Mouse (Mus musculus) right cerebral cortex, postnatal 14 days (tissue): Measurements from ENCODE around the gene Fam122b.
"Not testable (repeated sequence)": the region's sequence is repeated elsewhere in the genome, so short reads cannot be mapped to it uniquely, and the experiment has no call there.

Experiments used
- DNase-seq: peaks from one replicate; pipeline ENCODE4 v3.0.0; 2022

The Fam122b gene

GRCm38 (mm10) chrX:53269289-53270062 lies at the start of gene Fam122b:
Gene Fam122b, minus strand, starts transcription at chrX:53269805.
- DNase-seq, result peak; percentile 90

DNA sequence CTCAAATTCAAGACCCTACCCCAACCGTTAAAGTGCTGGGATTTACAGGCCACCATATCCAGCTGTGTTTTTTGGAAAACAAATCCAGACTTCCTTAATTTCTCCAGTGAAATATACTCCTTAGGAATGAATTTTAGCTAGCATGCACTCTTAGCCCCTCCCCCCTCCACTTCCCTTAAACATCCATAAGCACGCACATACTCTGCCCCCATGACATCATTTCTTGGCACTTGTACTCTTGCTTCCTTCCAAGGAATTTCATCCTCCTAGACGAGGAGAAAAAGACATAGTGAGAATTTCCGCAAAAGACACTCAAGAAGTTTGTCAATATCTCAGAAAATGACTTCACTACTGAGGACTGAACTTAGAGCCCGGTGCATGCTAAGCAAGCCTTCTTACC lies 18.3 kb upstream of the Fam122b start:
- DNase-seq, result no peak

- no peak for DNase-seq
Observed at GRCm38 (mm10) chrX:53273124-53273523, 3.5 kb upstream of the Fam122b start, which contains the start of gene Fam122c. Gene Fam122c, plus strand, starts transcription at chrX:53273424.

DNA sequence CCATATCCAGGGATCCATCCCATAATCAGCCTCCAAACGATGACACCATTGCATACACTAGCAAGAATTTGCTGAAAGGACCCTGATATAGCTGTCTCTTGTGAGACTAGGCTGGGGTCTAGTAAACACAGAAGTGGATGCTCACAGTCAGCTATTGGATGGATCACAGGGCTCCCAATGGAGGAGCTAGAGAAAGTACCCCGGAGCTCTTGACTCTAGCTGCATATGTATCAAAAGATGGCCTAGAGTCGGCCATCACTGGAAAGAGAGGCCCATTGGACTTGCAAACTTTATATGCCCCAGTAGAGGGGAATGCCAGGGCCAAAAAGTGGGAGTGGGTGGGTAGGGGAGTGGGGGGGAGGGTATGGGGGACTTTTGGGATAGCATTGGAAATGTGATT lies 2.0 kb upstream of the Fam122b start:
- not testable (repeated sequence) for DNase-seq

GRCm38 (mm10) chrX:53270063-53270432 lies 443 bp upstream of the Fam122b start:
- no peak for DNase-seq

GRCm38 (mm10) chrX:53268856-53269255 lies 749 bp downstream of the Fam122b start:
- peak; percentile 17 for DNase-seq

GRCm38 (mm10) chrX:53266186-53266585 lies 3.4 kb downstream of the Fam122b start:
- no peak for DNase-seq

GRCm38 (mm10) chrX:53255195-53255594 lies 14.4 kb downstream of the Fam122b start:
- no peak for DNase-seq

DNA sequence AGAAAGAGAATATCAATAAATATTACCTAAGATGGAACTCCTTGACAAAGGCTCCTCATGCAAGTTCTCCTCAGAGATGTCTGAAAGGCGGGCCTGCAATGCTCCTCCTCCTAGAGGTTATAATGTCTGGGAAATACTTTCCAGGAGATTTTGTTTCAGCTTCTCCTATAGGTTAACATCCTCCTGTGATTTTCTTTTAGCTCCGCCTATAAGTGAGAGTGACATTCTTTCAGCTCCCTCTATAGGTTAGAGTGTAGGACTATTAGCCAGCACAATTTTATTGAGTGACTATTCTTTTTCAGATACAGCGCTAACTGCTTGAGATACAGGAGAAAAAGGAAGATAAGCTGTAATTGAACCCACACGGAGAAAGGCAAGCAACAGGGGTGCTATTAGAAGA lies 29.6 kb downstream of the Fam122b start, which contains the start of gene Plac1:
Plac1 (minus strand) TSS at position 101 of the 400 bp plus-strand sequence.
- no peak for DNase-seq

- DNase-seq, result no peak
Observed at GRCm38 (mm10) chrX:53237971-53238370, 31.6 kb downstream of the Fam122b start.

GRCm38 (mm10) chrX:53236404-53236803 lies 33.2 kb downstream of the Fam122b start:
- DNase-seq, result no peak

- DNase-seq, result no peak
Observed at GRCm38 (mm10) chrX:53233689-53234088, 35.9 kb downstream of the Fam122b start.

DNA sequence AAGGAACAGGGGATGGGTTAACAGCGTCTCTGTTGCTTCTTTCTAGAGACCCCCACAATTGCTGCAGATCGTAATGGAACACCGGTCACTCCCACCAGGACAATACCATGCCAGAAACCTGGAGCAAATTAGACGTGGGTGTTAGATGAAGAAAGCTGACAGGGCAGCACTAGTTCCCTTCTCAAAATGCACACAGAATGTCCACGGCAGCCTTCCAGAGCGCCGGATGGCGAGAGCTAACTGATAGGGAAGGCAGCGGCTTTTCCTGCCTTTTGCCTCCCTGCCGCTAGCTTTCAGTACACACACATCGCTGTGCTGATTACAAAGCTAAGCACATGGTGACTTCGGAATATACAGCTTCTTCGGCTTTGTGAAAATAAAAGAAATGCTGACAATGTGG lies 37.6 kb downstream of the Fam122b start:
- no peak for DNase-seq

GRCm38 (mm10) chrX:53224353-53224944 lies 45.2 kb downstream of the Fam122b start:
- no peak for DNase-seq

GRCm38 (mm10) chrX:53220855-53221254 lies 48.8 kb downstream of the Fam122b start:
- DNase-seq, result no peak

- DNase-seq, result no peak
Observed at GRCm38 (mm10) chrX:53214557-53215229, 54.9 kb downstream of the Fam122b start.

DNA sequence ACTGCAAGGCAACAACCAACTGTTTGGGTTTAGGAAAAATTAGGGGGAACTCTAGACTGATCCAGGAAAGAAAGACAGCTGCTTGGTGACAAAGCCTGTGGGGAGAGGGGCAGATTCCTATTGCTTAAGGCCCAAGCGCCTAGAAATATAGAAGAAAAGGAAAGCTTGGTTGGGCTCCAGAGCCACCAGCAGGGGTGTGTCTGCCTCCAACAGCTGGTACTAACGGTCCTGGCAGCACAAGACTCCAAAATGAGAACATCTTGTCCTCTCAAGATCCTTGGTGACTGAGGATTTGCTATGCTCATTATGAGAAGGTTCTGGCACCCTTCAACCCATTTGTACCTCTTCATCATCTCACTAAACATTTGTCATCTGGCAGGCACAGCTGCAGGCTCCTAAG lies 55.8 kb downstream of the Fam122b start:
- no peak for DNase-seq

- no peak for DNase-seq
Observed at GRCm38 (mm10) chrX:53212485-53212884, 57.1 kb downstream of the Fam122b start.

DNA sequence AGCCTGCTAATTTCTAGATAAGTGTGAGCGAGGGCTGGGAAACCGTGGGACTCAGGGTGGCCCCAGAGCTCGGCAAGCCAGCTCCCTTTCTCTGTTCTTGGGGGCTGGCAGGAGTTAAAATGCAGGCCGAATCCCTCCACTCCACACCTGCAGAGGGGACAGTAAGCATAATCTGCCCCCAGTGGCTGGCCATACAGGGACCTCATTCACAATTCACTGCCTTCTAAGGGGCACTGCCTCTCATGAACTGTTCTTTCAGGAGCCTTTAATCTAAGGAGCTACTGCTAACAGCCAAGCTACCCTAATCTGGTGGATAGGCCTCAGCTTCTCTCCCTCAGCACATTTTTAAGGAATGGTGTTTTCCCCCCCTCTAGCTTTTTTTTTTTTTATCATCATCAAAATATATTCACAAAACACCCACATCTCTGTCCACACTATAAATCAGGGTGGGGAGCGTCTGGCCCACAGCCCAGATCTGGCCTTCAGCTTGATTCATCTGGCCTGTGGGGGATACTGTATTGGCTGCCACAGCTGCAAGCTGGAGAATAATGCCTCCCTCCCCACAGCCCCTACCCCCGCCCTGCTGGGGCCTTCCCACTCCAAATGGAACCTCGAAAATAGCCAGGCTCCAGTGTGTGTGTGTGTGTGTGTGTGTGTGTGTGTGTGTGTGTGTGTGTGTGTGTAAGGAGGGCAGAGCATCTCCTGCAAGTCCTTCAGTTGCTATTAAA lies 57.7 kb downstream of the Fam122b start:
- DNase-seq, result peak; percentile 21

DNA sequence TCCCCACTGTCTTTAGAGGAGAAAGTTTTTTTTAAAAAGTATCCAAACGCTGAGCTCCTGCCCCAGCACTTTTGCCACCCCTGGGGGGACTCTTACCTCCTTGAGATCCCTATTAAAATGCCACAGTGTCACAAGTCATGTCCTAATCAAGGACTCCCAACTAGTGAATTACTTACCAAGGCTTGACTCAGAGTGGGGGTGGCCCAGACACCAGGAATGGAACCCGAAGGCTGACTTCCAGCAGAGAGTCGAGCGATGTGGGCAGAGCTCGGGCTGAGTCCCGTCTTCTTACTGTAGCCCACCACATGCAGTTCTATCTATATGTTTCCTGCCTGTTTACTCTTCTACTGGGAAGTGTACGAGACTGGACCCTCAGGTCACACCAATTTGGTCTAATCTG lies 60.2 kb downstream of the Fam122b start:
- DNase-seq, result no peak

GRCm38 (mm10) chrX:53204690-53205311 lies 64.8 kb downstream of the Fam122b start:
- DNase-seq, result no peak

DNA sequence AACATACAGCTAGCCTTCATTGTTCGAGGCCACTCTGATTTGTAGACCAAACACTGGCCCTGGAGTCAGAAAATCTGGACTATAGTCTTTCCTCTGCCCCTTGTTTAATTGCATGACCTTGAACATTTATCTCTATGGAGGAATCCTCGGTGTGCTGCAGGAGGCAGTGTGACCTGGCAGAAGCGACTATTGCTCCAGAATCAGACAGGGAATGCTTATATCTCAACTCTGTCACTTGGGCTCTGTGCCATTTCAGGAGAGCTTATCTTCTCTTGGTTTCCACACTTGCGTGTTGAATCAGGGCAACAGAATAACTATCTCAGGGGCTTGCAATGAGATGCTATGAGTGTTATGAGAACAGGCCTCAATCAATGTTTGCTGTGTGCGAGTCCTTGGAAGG lies 68.0 kb downstream of the Fam122b start:
- DNase-seq, result no peak

- DNase-seq, result no peak
Observed at GRCm38 (mm10) chrX:53197681-53198080, 71.9 kb downstream of the Fam122b start.
